Mouse (Mus musculus): ENCODE data around the gene Phactr4.

DNA sequence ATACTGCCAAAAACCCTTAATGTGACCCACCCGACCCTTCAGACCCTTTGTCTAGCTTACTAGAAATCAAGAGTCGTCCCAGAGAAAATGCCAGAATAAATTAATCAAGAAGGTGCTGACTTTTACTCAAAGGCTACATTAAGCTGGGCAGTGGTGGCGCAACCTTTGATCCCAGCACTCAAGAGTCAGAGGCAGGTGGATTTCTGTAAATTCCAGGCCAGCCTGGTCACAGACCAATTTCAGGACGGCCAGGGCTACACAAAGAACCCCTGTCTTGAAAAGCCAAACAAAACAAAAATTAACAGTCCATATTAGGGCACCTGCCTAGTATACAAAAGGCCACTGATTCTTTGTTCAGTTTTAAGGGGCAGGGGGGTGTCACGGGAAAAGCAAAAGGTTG lies 95.8 kb downstream of the Phactr4 start:
- TF ChIP-seq CTCF (IDR thresholded peaks at IDR 0.05) (no peak), POLR2A (IDR thresholded peaks at IDR 0.05; ENCODE audit: insufficient read depth, low read depth, low read length) (no peak), EP300 (IDR thresholded peaks at IDR 0.05; ENCODE audit: insufficient read depth, low read depth, low read length) (no peak)
